Mouse (Mus musculus): Measurements from ENCODE around the gene Lhfpl3.

GRCm38 (mm10) chr5:23106536-23106935 is 360.7 kb downstream of the Lhfpl3 start:
- no peak for TF ChIP-seq POLR2A (IDR thresholded peaks at IDR 0.05; ENCODE audit: insufficient read depth, low read depth, low read length)
- no peak for TF ChIP-seq CTCF (IDR thresholded peaks at IDR 0.05)
- no peak for TF ChIP-seq EP300 (IDR thresholded peaks at IDR 0.05; ENCODE audit: insufficient read depth, low read depth, low read length)

All from heart, adult 2 months (tissue).